31 mouse cellular contexts compared by ENCODE assay signal in genomic region chr4:53043819-53044218, GRCm38 (mm10). TPM values are rescaled to one million over a fixed set of nuclear protein-coding genes. Genes with fewer than 3 reads are reported as not detected.
DNase-seq lines count a peak whose midpoint lies in the region; ATAC-seq and TF ChIP-seq lines count a peak whose summit lies in the region.
"Had no signal": no experiment of that assay in that cellular context is flagged by ENCODE, and none has a peak within 500 bp of the region (broad histone marks: within the 10 kb centered on the region; RNA-seq: fewer than 3 reads in every experiment).

No protein-coding gene starts in this region.

- H3K9ac ChIP-seq in forebrain, embryonic 14.5 days (ENCODE audit: low read length): no peak overlapping the region
- no peak overlapping the region for H3K9ac ChIP-seq in forebrain, postnatal 0 days
- H3K9ac ChIP-seq: embryonic facial prominence, embryonic 12.5 days; liver, embryonic 13.5 days; midbrain, embryonic 13.5 days had no signal

- H3K36me3 ChIP-seq in forebrain, embryonic 14.5 days (ENCODE audit: control insufficient read depth, insufficient read depth, low read length): peaks cover 14% of the 10 kb centered on the region; the same call in 1 of the 2 replicates
- peaks cover 11% of the 10 kb centered on the region; the same call in 1 of the 2 replicates for H3K36me3 ChIP-seq in forebrain, embryonic 10.5 days (replicated peaks)
- H3K36me3 ChIP-seq in forebrain, postnatal 0 days (ENCODE audit: insufficient read depth): peaks cover 6% of the 10 kb centered on the region; the same call in 1 of the 2 replicates

- H3K4me3 ChIP-seq in forebrain, embryonic 14.5 days (ENCODE audit: low read depth, low read length): no peak overlapping the region
- H3K4me3 ChIP-seq in forebrain, embryonic 10.5 days: no peak overlapping the region
- no peak overlapping the region for H3K4me3 ChIP-seq in forebrain, postnatal 0 days (ENCODE audit: low read depth, low read length)
- H3K4me3 ChIP-seq: embryonic facial prominence, embryonic 12.5 days; gastrocnemius, adult 2 months; heart, embryonic 10.5 days; liver, embryonic 13.5 days; midbrain, embryonic 13.5 days had no signal

- peak; percentile 89; the same call in 1 of the 2 replicates for ATAC-seq in forebrain, embryonic 14.5 days
- ATAC-seq in forebrain, postnatal 0 days: no peak; the same call in 1 of the 2 replicates
- ATAC-seq: intestine, postnatal 0 days; midbrain, embryonic 13.5 days had no signal

- H3K9me3 ChIP-seq in forebrain, embryonic 14.5 days (replicated peaks; ENCODE audit: control insufficient read depth, low read length): no peaks in the 10 kb centered on the region
- no peaks in the 10 kb centered on the region for H3K9me3 ChIP-seq in forebrain, embryonic 10.5 days
- no peaks in the 10 kb centered on the region for H3K9me3 ChIP-seq in forebrain, postnatal 0 days (ENCODE audit: low read length)
- H3K9me3 ChIP-seq: embryonic facial prominence, embryonic 12.5 days; heart, embryonic 10.5 days; liver, embryonic 13.5 days; midbrain, embryonic 13.5 days had no signal

- no peaks in the 10 kb centered on the region for H3K4me1 ChIP-seq in forebrain, embryonic 14.5 days (ENCODE audit: control insufficient read depth, insufficient read depth, low read length)
- no peaks in the 10 kb centered on the region for H3K4me1 ChIP-seq in forebrain, embryonic 10.5 days
- H3K4me1 ChIP-seq in forebrain, postnatal 0 days (ENCODE audit: insufficient read depth): no peaks in the 10 kb centered on the region
- H3K4me1 ChIP-seq: embryonic facial prominence, embryonic 12.5 days; liver, embryonic 13.5 days had no signal

- intact Hi-C loops in left cerebral cortex, postnatal 4 days (cut with DNase I): no loop called here
- intact Hi-C loops in left cerebral cortex, postnatal 10 days (cut with DNase I): no loop called here

- WGBS in forebrain, embryonic 14.5 days: 85% methylated on average over 8 of the region's 8 CpGs
- 93% methylated on average over 8 of the region's 8 CpGs for WGBS in forebrain, embryonic 10.5 days
- 69% methylated on average over 8 of the region's 8 CpGs for WGBS in forebrain, postnatal 0 days

- no peaks in the 10 kb centered on the region for H3K27me3 ChIP-seq in forebrain, embryonic 14.5 days (replicated peaks; ENCODE audit: control insufficient read depth, insufficient read depth, low read length)
- no peaks in the 10 kb centered on the region for H3K27me3 ChIP-seq in forebrain, embryonic 10.5 days (ENCODE audit: poor library complexity, severe bottlenecking)
- no peaks in the 10 kb centered on the region for H3K27me3 ChIP-seq in forebrain, postnatal 0 days (ENCODE audit: insufficient read depth, low read length)
- H3K27me3 ChIP-seq: embryonic facial prominence, embryonic 12.5 days; liver, embryonic 13.5 days; midbrain, embryonic 13.5 days had no signal

- peak; percentile 57 for DNase-seq in forebrain, embryonic 14.5 days (ENCODE audit: low spot score)
- no peak for DNase-seq in forebrain, embryonic 10.5 days (ENCODE audit: extremely low spot score, low spot score)
- peak; percentile 83 for DNase-seq in left cerebral cortex, postnatal 4 days
- no peak for DNase-seq in left cerebral cortex, postnatal 10 days (ENCODE audit: extremely low spot score in 1 of 2, low spot score in 2 of 2)
- peak; percentile 19 for DNase-seq in forebrain, postnatal 0 days
- DNase-seq in frontal cortex, postnatal 36 days (ENCODE audit: low spot score in 2 of 2): no peak
- DNase-seq in embryo, embryonic 11 days: no peak
- DNase-seq: adrenal gland, postnatal 36 days; cerebellum, adult 2 months; gastrocnemius, adult 2 months; heart, postnatal 4 days; kidney, postnatal 25 days; liver, embryonic 13.5 days; lung, adult 2 months; lung, postnatal 14 days; right cerebral cortex, postnatal 14 days had no signal

- no peak overlapping the region for H3K4me2 ChIP-seq in forebrain, embryonic 14.5 days (ENCODE audit: low read length)
- no peak overlapping the region for H3K4me2 ChIP-seq in forebrain, postnatal 0 days (ENCODE audit: low read depth)
- H3K4me2 ChIP-seq: embryonic facial prominence, embryonic 12.5 days; liver, embryonic 13.5 days; midbrain, embryonic 13.5 days had no signal

- TF ChIP-seq CTCF in forebrain, postnatal 0 days (IDR thresholded peaks at IDR 0.05; ENCODE audit: low read depth): no peak

- H3K27ac ChIP-seq in forebrain, embryonic 14.5 days (ENCODE audit: low read depth, low read length): no peak overlapping the region
- H3K27ac ChIP-seq in forebrain, embryonic 10.5 days: no peak overlapping the region
- no peak overlapping the region for H3K27ac ChIP-seq in forebrain, postnatal 0 days (ENCODE audit: low read depth, low read length)
- H3K27ac ChIP-seq: embryonic facial prominence, embryonic 12.5 days; gastrocnemius, adult 2 months; heart, embryonic 10.5 days; liver, embryonic 13.5 days; midbrain, embryonic 13.5 days had no signal

RNA-seq across cellular contexts. Expression of gene Nipsnap3b, which starts 32.1 kb away (rescaled TPM):
- polyA plus RNA-seq in forebrain, embryonic 14.5 days (2014; fragmentation: Nextera tagmentation; extraction: Ambion mirVana): 173 and 182 TPM in 2 replicates
- 69.9 and 74.9 TPM in 2 replicates for polyA plus RNA-seq in forebrain, embryonic 10.5 days (2016; fragmentation: Nextera tagmentation; extraction: Ambion mirVana)
- total RNA-seq in left cerebral cortex, postnatal 4 days (2021): 10 to 100 TPM; 50.5 to 50.6 TPM
- 10 to 100 TPM; 22.3 to 24.5 TPM for total RNA-seq in left cerebral cortex, postnatal 10 days (2021)
- total RNA-seq in forebrain, postnatal 0 days (2014; rRNA removed): 126 and 141 TPM in 2 replicates
- 170 and 182 TPM in 2 replicates for polyA plus RNA-seq in forebrain, postnatal 0 days (2015; fragmentation: Nextera tagmentation; extraction: Ambion mirVana)

RNA-seq across cellular contexts. Expression of gene Nipsnap3a, which starts 54.7 kb away (rescaled TPM):
- not detected in 2 replicates for polyA plus RNA-seq in forebrain, embryonic 14.5 days (2014; fragmentation: Nextera tagmentation; extraction: Ambion mirVana)
- not detected in 2 replicates for polyA plus RNA-seq in forebrain, embryonic 10.5 days (2016; fragmentation: Nextera tagmentation; extraction: Ambion mirVana)
- total RNA-seq in left cerebral cortex, postnatal 4 days (2021): not detected
- total RNA-seq in left cerebral cortex, postnatal 10 days (2021): not detected
- total RNA-seq in forebrain, postnatal 0 days (2014; rRNA removed): not detected in 2 replicates
- not detected in 2 replicates for polyA plus RNA-seq in forebrain, postnatal 0 days (2015; fragmentation: Nextera tagmentation; extraction: Ambion mirVana)
- total RNA-seq: adrenal gland, postnatal 36 days; ES-E14; gastrocnemius, adult 2 months; gastrocnemius, postnatal 4 days; heart, postnatal 4 days; layer of hippocampus, postnatal 25 days; left cerebral cortex, postnatal 25 days; megakaryocyte progenitor cell, adult 5-6 weeks had no signal
- polyA plus RNA-seq: cerebellum, adult 2 months; embryonic facial prominence, embryonic 12.5 days; heart, embryonic 10.5 days; heart, embryonic 16.5 days; intestine, postnatal 0 days; kidney, embryonic 14.5 days; limb, embryonic 14.5 days; liver, embryonic 13.5 days; lung, adult 2 months; midbrain, embryonic 13.5 days; neural tube, embryonic 11.5 days; spleen, adult 2 months; urinary bladder, adult 2 months had no signal

Comparison
In these comparisons a context has a peak if more than half of its experiments do, and no peak if none do; other contexts are left out.
1. DNase-seq: peak in forebrain, embryonic 14.5 days (single experiment), left cerebral cortex, postnatal 4 days (single experiment) and forebrain, postnatal 0 days (single experiment); none in forebrain, embryonic 10.5 days (single experiment), left cerebral cortex, postnatal 10 days (0 of 2), frontal cortex, postnatal 36 days (0 of 2) and embryo, embryonic 11 days (single experiment).